In the genomic region with DNA sequence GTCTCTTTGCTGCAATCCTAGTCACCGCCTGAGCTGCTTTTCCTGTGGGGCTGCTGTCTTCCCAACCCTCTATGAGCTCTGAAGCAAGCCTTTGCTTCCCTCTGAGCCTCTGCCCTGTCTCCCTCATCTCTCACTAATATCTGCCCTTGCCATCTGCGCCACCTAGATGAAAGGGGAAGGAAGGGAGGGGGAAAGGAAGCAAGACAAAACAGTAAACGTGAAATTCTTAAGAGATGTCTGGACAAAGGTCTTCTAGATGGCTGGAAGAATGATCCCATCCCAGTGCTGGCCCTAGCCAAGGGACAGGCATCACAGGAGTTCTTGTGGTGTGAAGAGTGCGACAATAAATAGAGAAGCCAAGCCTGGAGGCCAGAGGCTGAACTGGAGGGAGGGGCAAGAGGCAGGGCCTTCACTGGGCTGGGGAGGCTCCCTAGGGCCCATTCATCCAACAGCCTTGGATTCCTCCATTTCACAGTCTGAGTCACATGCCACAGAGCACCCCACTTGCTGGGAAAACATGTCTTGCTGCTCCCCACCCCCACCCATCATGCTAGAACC, we compare ENCODE assay signal across 10 mouse cellular contexts. TPM values are rescaled to one million over a fixed set of nuclear protein-coding genes. Genes with fewer than 3 reads are reported as not detected.
DNase-seq lines count a peak whose midpoint lies in the region; ATAC-seq and TF ChIP-seq lines count a peak whose summit lies in the region.
"Had no signal": no experiment of that assay in that cellular context is flagged by ENCODE, and none has a peak within 500 bp of the region (broad histone marks: within the 10 kb centered on the region; RNA-seq: fewer than 3 reads in every experiment).

No protein-coding gene starts in this region.

- H3K4me3 ChIP-seq in spleen, adult 2 months (ENCODE audit: extremely low read depth, insufficient read depth, insufficient read length): no peak overlapping the region
- no peak overlapping the region for H3K4me3 ChIP-seq in kidney, embryonic 16.5 days (ENCODE audit: low read length)
- H3K4me3 ChIP-seq in stomach, embryonic 16.5 days (replicated peaks; ENCODE audit: low read length): no peak overlapping the region
- no peak overlapping the region for H3K4me3 ChIP-seq in forebrain, embryonic 11.5 days (ENCODE audit: low read depth, low read length)

- WGBS in spleen, adult 2 months: 13% methylated on average over 4 of the region's 4 CpGs
- 42% methylated on average over 4 of the region's 4 CpGs for WGBS in kidney, embryonic 16.5 days
- 52% methylated on average over 4 of the region's 4 CpGs for WGBS in stomach, embryonic 16.5 days
- 47% methylated on average over 4 of the region's 4 CpGs for WGBS in forebrain, embryonic 11.5 days

- no peak for DNase-seq in spleen, adult 2 months (ENCODE audit: low read depth in 1 of 2, low spot score in 2 of 2)
- no peak for DNase-seq in spleen, postnatal 14 days (ENCODE audit: low spot score in 2 of 2)
- DNase-seq in heart, adult 9 months (ENCODE audit: low spot score in 2 of 2): peak; percentile 79 to 81
- DNase-seq in left cerebral cortex, postnatal 14 days (ENCODE audit: low spot score in 2 of 2): no peak
- no peak for DNase-seq in frontal cortex, postnatal 36 days (ENCODE audit: low spot score in 2 of 2)
- no peak for DNase-seq in forebrain, embryonic 11.5 days (ENCODE audit: low spot score)

- H3K27me3 ChIP-seq in spleen, adult 2 months (ENCODE audit: control insufficient read depth, insufficient read depth, low read length): no peaks in the 10 kb centered on the region
- no peaks in the 10 kb centered on the region for H3K27me3 ChIP-seq in kidney, embryonic 16.5 days (ENCODE audit: insufficient read depth, low read length)
- H3K27me3 ChIP-seq in stomach, embryonic 16.5 days (ENCODE audit: control insufficient read depth, insufficient read depth, low read length): peaks cover 3% of the 10 kb centered on the region; the same call in 1 of the 2 replicates
- H3K27me3 ChIP-seq in forebrain, embryonic 11.5 days (ENCODE audit: control insufficient read depth, insufficient read depth, low read length): no peaks in the 10 kb centered on the region

- H3K9me3 ChIP-seq in kidney, embryonic 16.5 days (ENCODE audit: low read length): no peaks in the 10 kb centered on the region
- no peaks in the 10 kb centered on the region for H3K9me3 ChIP-seq in stomach, embryonic 16.5 days (replicated peaks; ENCODE audit: control insufficient read depth, low read length)
- H3K9me3 ChIP-seq in forebrain, embryonic 11.5 days (ENCODE audit: control insufficient read depth, low read length): no peaks in the 10 kb centered on the region

- peak overlapping the region; percentile 24; the same call in 1 of the 2 replicates for H3K27ac ChIP-seq in spleen, adult 2 months (ENCODE audit: insufficient read depth, low read length)
- H3K27ac ChIP-seq in kidney, embryonic 16.5 days (ENCODE audit: low read length): peak overlapping the region; percentile 78
- H3K27ac ChIP-seq in stomach, embryonic 16.5 days (ENCODE audit: low read length): peak overlapping the region; percentile 61
- no peak overlapping the region for H3K27ac ChIP-seq in forebrain, embryonic 11.5 days (ENCODE audit: low read depth, low read length)

- H3K9ac ChIP-seq in kidney, embryonic 16.5 days (replicated peaks; ENCODE audit: low read length): no peak overlapping the region
- H3K9ac ChIP-seq in stomach, embryonic 16.5 days (ENCODE audit: low read length): no peak overlapping the region
- H3K9ac ChIP-seq in forebrain, embryonic 11.5 days (ENCODE audit: low read length): no peak overlapping the region

- TF ChIP-seq POLR2A in spleen, adult 2 months (IDR thresholded peaks at IDR 0.05; ENCODE audit: low read depth, low read length): no peak

- H3K4me1 ChIP-seq in spleen, adult 2 months (ENCODE audit: control insufficient read depth, insufficient read depth, insufficient read length): no peaks in the 10 kb centered on the region
- H3K4me1 ChIP-seq in kidney, embryonic 16.5 days (ENCODE audit: insufficient read depth, low read length): peaks cover 19% of the 10 kb centered on the region
- peaks cover 10% of the 10 kb centered on the region; the same call in 1 of the 2 replicates for H3K4me1 ChIP-seq in stomach, embryonic 16.5 days (ENCODE audit: control insufficient read depth, insufficient read depth, low read length)
- no peaks in the 10 kb centered on the region for H3K4me1 ChIP-seq in forebrain, embryonic 11.5 days (replicated peaks; ENCODE audit: control insufficient read depth, insufficient read depth, low read length)

- intact Hi-C loops in left cerebral cortex, postnatal 14 days (cut with DNase I): no loop called here

- no peaks in the 10 kb centered on the region for H3K36me3 ChIP-seq in spleen, adult 2 months (ENCODE audit: control insufficient read depth, insufficient read depth, low read length)
- no peaks in the 10 kb centered on the region for H3K36me3 ChIP-seq in kidney, embryonic 16.5 days (ENCODE audit: insufficient read depth, low read length)
- H3K36me3 ChIP-seq in stomach, embryonic 16.5 days (ENCODE audit: control insufficient read depth, insufficient read depth, low read length): no peaks in the 10 kb centered on the region
- H3K36me3 ChIP-seq in forebrain, embryonic 11.5 days (ENCODE audit: control insufficient read depth, insufficient read depth, low read length): no peaks in the 10 kb centered on the region

- no peak for TF ChIP-seq CTCF in spleen, adult 2 months (IDR thresholded peaks at IDR 0.05; ENCODE audit: extremely low read depth, insufficient read depth, insufficient read length, insufficient replicate concordance)

- ATAC-seq in kidney, embryonic 16.5 days (ENCODE audit: low FRiP score, low TSS enrichment): no peak
- ATAC-seq in stomach, embryonic 16.5 days (ENCODE audit: insufficient read depth, low FRiP score): no peak
- ATAC-seq in forebrain, embryonic 11.5 days (replicated peaks; ENCODE audit: low FRiP score): no peak

- no peak overlapping the region for H3K4me2 ChIP-seq in kidney, embryonic 16.5 days (replicated peaks; ENCODE audit: low read depth, low read length)
- no peak overlapping the region for H3K4me2 ChIP-seq in stomach, embryonic 16.5 days (ENCODE audit: low read depth, low read length)
- no peak overlapping the region for H3K4me2 ChIP-seq in forebrain, embryonic 11.5 days (ENCODE audit: low read depth, low read length, severe bottlenecking)

RNA-seq across cellular contexts. Expression of a gene that starts 4.0 kb away (rescaled TPM):
- 39.1 and 45.7 TPM in 2 replicates for polyA plus RNA-seq in spleen, adult 2 months (2012; rRNA removed)
- 3.0 and 3.4 TPM in 2 replicates for polyA plus RNA-seq in kidney, embryonic 16.5 days (2015; fragmentation: Nextera tagmentation; extraction: Ambion mirVana)
- 4.0 and 4.6 TPM in 2 replicates for polyA plus RNA-seq in stomach, embryonic 16.5 days (2015; fragmentation: Nextera tagmentation; extraction: Ambion mirVana)
- 10 to 100 TPM; 15.9 to 16.6 TPM for total RNA-seq in left cerebral cortex, postnatal 14 days (2021)
- polyA plus RNA-seq in forebrain, embryonic 11.5 days (2014; fragmentation: Nextera tagmentation; extraction: Ambion mirVana): 2.2 and 2.4 TPM in 2 replicates

RNA-seq across cellular contexts. Expression of a gene that starts 23.0 kb away (rescaled TPM):
- 0.15 TPM in 1 of 2 replicates, not detected in the other for polyA plus RNA-seq in spleen, adult 2 months (2012; rRNA removed)
- polyA plus RNA-seq in kidney, embryonic 16.5 days (2015; fragmentation: Nextera tagmentation; extraction: Ambion mirVana): not detected in 2 replicates
- polyA plus RNA-seq in stomach, embryonic 16.5 days (2015; fragmentation: Nextera tagmentation; extraction: Ambion mirVana): not detected in 2 replicates
- not detected for total RNA-seq in left cerebral cortex, postnatal 14 days (2021)
- not detected in 2 replicates for polyA plus RNA-seq in forebrain, embryonic 11.5 days (2014; fragmentation: Nextera tagmentation; extraction: Ambion mirVana)
- polyA plus RNA-seq: neural tube, embryonic 11.5 days had no signal

RNA-seq across cellular contexts. Expression of a gene that starts 56.2 kb away (rescaled TPM):
- not detected in 2 replicates for polyA plus RNA-seq in spleen, adult 2 months (2012; rRNA removed)
- polyA plus RNA-seq in kidney, embryonic 16.5 days (2015; fragmentation: Nextera tagmentation; extraction: Ambion mirVana): not detected in 2 replicates
- polyA plus RNA-seq in stomach, embryonic 16.5 days (2015; fragmentation: Nextera tagmentation; extraction: Ambion mirVana): not detected in 2 replicates
- not detected for total RNA-seq in left cerebral cortex, postnatal 14 days (2021)
- not detected in 2 replicates for polyA plus RNA-seq in forebrain, embryonic 11.5 days (2014; fragmentation: Nextera tagmentation; extraction: Ambion mirVana)
- polyA plus RNA-seq: gonadal fat pad, adult 2 months; neural tube, embryonic 11.5 days had no signal

Comparison
In these comparisons a context has a peak if more than half of its experiments do, and no peak if none do; other contexts are left out.
1. DNase-seq: peak in heart, adult 9 months (2 of 2); none in spleen, adult 2 months (0 of 2), spleen, postnatal 14 days (0 of 2), left cerebral cortex, postnatal 14 days (0 of 2), frontal cortex, postnatal 36 days (0 of 2) and forebrain, embryonic 11.5 days (single experiment).